Mouse (Mus musculus) hematopoietic multipotent progenitor cell, adult 10-12 weeks (in vitro differentiated cells): ENCODE data around the gene Fndc7. TPM values are rescaled to one million over a fixed set of nuclear protein-coding genes. Genes with fewer than 3 reads are reported as not detected.

Source experiments
- polyA plus RNA-seq: library from polyadenylated mRNA; stranded (reverse); fragments of >175 nt; gene quantifications from 2 replicates; pipeline ENCODE4 v1.2.3, GENCODE M21; 2012; ENCODE audit warnings: low replicate concordance

The Fndc7 gene
- polyA plus RNA-seq: 0.25 and 0.45 TPM in 2 replicates

GRCm38 (mm10) chr3:108889908-108890307 lies at the start of gene Fndc7:
Gene Fndc7, minus strand, starts transcription at chr3:108890008.

GRCm38 (mm10) chr3:108939573-108939972 lies 49.8 kb upstream of the Fndc7 start, which contains the start of gene Henmt1:
Gene Henmt1, plus strand, starts transcription at chr3:108939873.

GRCm38 (mm10) chr3:108911548-108912413 lies 22.0 kb upstream of the Fndc7 start, which contains the start of gene Prpf38b:
Gene Prpf38b, minus strand, starts transcription at chr3:108911727.

GRCm38 (mm10) chr3:108840000-108840715 lies 49.6 kb downstream of the Fndc7 start, which contains the start of gene Stxbp3:
Gene Stxbp3, minus strand, starts transcription at chr3:108840526.

Other genes starting within 250 kb of the Fndc7 start
- 8.2 and 15.6 TPM in 2 replicates for gene Clcc1, start 236.1 kb downstream of the Fndc7 start, polyA plus RNA-seq
- gene Gpsm2, start 167.7 kb downstream of the Fndc7 start, polyA plus RNA-seq: 0.74 and 8.6 TPM in 2 replicates
- gene Aknad1, start 150.3 kb downstream of the Fndc7 start, polyA plus RNA-seq: 0.04 TPM in 1 of 2 replicates, not detected in the other
- gene Stxbp3, start 49.5 kb downstream of the Fndc7 start, polyA plus RNA-seq: 19.3 and 19.6 TPM in 2 replicates
- gene Prpf38b, start 21.7 kb upstream of the Fndc7 start, polyA plus RNA-seq: 112 and 163 TPM in 2 replicates
- not detected in 2 replicates for gene Henmt1, start 49.9 kb upstream of the Fndc7 start, polyA plus RNA-seq
- gene Gm9857, start 50.4 kb upstream of the Fndc7 start, polyA plus RNA-seq: not detected in 2 replicates
- 2.0 and 2.3 TPM in 2 replicates for gene Fam102b, start 137.6 kb upstream of the Fndc7 start, polyA plus RNA-seq
- not detected in 2 replicates for gene Slc25a54, start 190.5 kb upstream of the Fndc7 start, polyA plus RNA-seq
- gene Slc25a24, start 233.1 kb upstream of the Fndc7 start, polyA plus RNA-seq: 5.4 and 17.6 TPM in 2 replicates